15 mouse cellular contexts compared by ENCODE assay signal in genomic region chr9:75049100-75049499, GRCm38 (mm10). TPM values are rescaled to one million over a fixed set of nuclear protein-coding genes. Genes with fewer than 3 reads are reported as not detected.
DNase-seq lines count a peak whose midpoint lies in the region; ATAC-seq and TF ChIP-seq lines count a peak whose summit lies in the region.
"Had no signal": no experiment of that assay in that cellular context is flagged by ENCODE, and none has a peak within 500 bp of the region (broad histone marks: within the 10 kb centered on the region; RNA-seq: fewer than 3 reads in every experiment).

No protein-coding gene starts in this region.

- TF ChIP-seq CTCF in stomach, postnatal 0 days (IDR thresholded peaks at IDR 0.05; ENCODE audit: low read depth): no peak
- no peak for TF ChIP-seq CTCF in lung, embryonic 14.5 days (IDR thresholded peaks at IDR 0.05; ENCODE audit: low read depth)

- WGBS in stomach, embryonic 16.5 days: 47% methylated on average over 3 of the region's 3 CpGs
- WGBS in stomach, postnatal 0 days: 35% methylated on average over 3 of the region's 3 CpGs
- 52% methylated on average over 3 of the region's 3 CpGs for WGBS in lung, embryonic 14.5 days

- DNase-seq in heart, adult 8-10 months (ENCODE audit: low spot score): peak; percentile 25
- no peak for DNase-seq in heart, postnatal 10 days
- DNase-seq in stomach, postnatal 0 days (ENCODE audit: low spot score): no peak
- DNase-seq in lung, embryonic 14.5 days: peak; percentile 15
- DNase-seq in Muller cell, postnatal 12 days (ENCODE audit: inconsistent ontology term): no peak
- DNase-seq: adrenal gland, adult 2 months; right cerebral cortex, postnatal 25 days; thymus, adult 2 months had no signal

- H3K9me3 ChIP-seq in stomach, embryonic 16.5 days (replicated peaks; ENCODE audit: control insufficient read depth, low read length): no peaks in the 10 kb centered on the region
- no peaks in the 10 kb centered on the region for H3K9me3 ChIP-seq in stomach, postnatal 0 days (ENCODE audit: control insufficient read depth, low read length)
- H3K9me3 ChIP-seq in lung, embryonic 14.5 days (ENCODE audit: low read depth, low read length): no peaks in the 10 kb centered on the region
- H3K9me3 ChIP-seq: embryonic facial prominence, embryonic 15.5 days; forebrain, embryonic 13.5 days; limb, embryonic 10.5 days; midbrain, embryonic 12.5 days had no signal

- 0 out of 2 replicates have a peak, but pooled peaks cover 4% of the 10 kb centered on the region for H3K4me1 ChIP-seq in stomach, embryonic 16.5 days (ENCODE audit: control insufficient read depth, insufficient read depth, low read length)
- no peaks in the 10 kb centered on the region for H3K4me1 ChIP-seq in stomach, postnatal 0 days (replicated peaks; ENCODE audit: control insufficient read depth, insufficient read depth)
- no peaks in the 10 kb centered on the region for H3K4me1 ChIP-seq in lung, embryonic 14.5 days (ENCODE audit: insufficient read depth)
- H3K4me1 ChIP-seq: embryonic facial prominence, embryonic 15.5 days; limb, embryonic 10.5 days; midbrain, embryonic 12.5 days had no signal

- no peak for TF ChIP-seq EP300 in stomach, postnatal 0 days (optimal IDR thresholded peaks at IDR 0.05)

- no peak for ATAC-seq in stomach, embryonic 16.5 days (ENCODE audit: insufficient read depth, low FRiP score)
- no peak for ATAC-seq in stomach, postnatal 0 days (ENCODE audit: low FRiP score, low TSS enrichment)
- ATAC-seq in lung, embryonic 14.5 days (ENCODE audit: insufficient read depth): no peak
- ATAC-seq in erythroid progenitor cell, adult 5-6 weeks (replicated peaks; ENCODE audit: low FRiP score, poor library complexity, severe bottlenecking): no peak
- ATAC-seq: forebrain, embryonic 13.5 days had no signal

- no peaks in the 10 kb centered on the region for H3K36me3 ChIP-seq in stomach, embryonic 16.5 days (ENCODE audit: control insufficient read depth, insufficient read depth, low read length)
- no peaks in the 10 kb centered on the region for H3K36me3 ChIP-seq in stomach, postnatal 0 days (ENCODE audit: control insufficient read depth, insufficient read depth, low read length)
- peaks cover 15% of the 10 kb centered on the region; the same call in 1 of the 2 replicates for H3K36me3 ChIP-seq in lung, embryonic 14.5 days (ENCODE audit: insufficient read depth)

- intact Hi-C loops in heart, postnatal 10 days (cut with DNase I): loop anchor here (5.0 kb wide), 1 partner anchor 98 kb away; no protein-coding TSS in a partner anchor

- no peak overlapping the region for H3K4me2 ChIP-seq in stomach, embryonic 16.5 days (ENCODE audit: low read depth, low read length)
- H3K4me2 ChIP-seq in stomach, postnatal 0 days (replicated peaks; ENCODE audit: low read depth): no peak overlapping the region
- no peak overlapping the region for H3K4me2 ChIP-seq in lung, embryonic 14.5 days
- H3K4me2 ChIP-seq: embryonic facial prominence, embryonic 15.5 days; forebrain, embryonic 13.5 days; midbrain, embryonic 12.5 days had no signal

- H3K27me3 ChIP-seq in stomach, embryonic 16.5 days (ENCODE audit: control insufficient read depth, insufficient read depth, low read length): no peaks in the 10 kb centered on the region
- H3K27me3 ChIP-seq in stomach, postnatal 0 days (ENCODE audit: control insufficient read depth, insufficient read depth, low read length): no peaks in the 10 kb centered on the region
- no peaks in the 10 kb centered on the region for H3K27me3 ChIP-seq in lung, embryonic 14.5 days (ENCODE audit: insufficient read depth, low read length)
- H3K27me3 ChIP-seq: embryonic facial prominence, embryonic 15.5 days; forebrain, embryonic 13.5 days; midbrain, embryonic 12.5 days had no signal

- H3K27ac ChIP-seq in stomach, embryonic 16.5 days (ENCODE audit: low read length): peak overlapping the region; percentile 37; the same call in 1 of the 2 replicates
- H3K27ac ChIP-seq in stomach, postnatal 0 days (replicated peaks): no peak overlapping the region
- no peak overlapping the region for H3K27ac ChIP-seq in lung, embryonic 14.5 days (ENCODE audit: low read depth)
- H3K27ac ChIP-seq: embryonic facial prominence, embryonic 15.5 days; forebrain, embryonic 13.5 days; limb, embryonic 10.5 days; liver, embryonic 14.5 days; midbrain, embryonic 12.5 days had no signal

- H3K9ac ChIP-seq in stomach, embryonic 16.5 days (ENCODE audit: low read length): no peak overlapping the region
- H3K9ac ChIP-seq in stomach, postnatal 0 days (ENCODE audit: low read length): no peak overlapping the region
- H3K9ac ChIP-seq in lung, embryonic 14.5 days: no peak overlapping the region
- H3K9ac ChIP-seq: embryonic facial prominence, embryonic 15.5 days; forebrain, embryonic 13.5 days; liver, embryonic 14.5 days; midbrain, embryonic 12.5 days had no signal

- no peak overlapping the region for H3K4me3 ChIP-seq in stomach, embryonic 16.5 days (replicated peaks; ENCODE audit: low read length)
- no peak overlapping the region for H3K4me3 ChIP-seq in stomach, postnatal 0 days (ENCODE audit: low read depth, low read length)
- H3K4me3 ChIP-seq in lung, embryonic 14.5 days (ENCODE audit: low read depth, low read length): no peak overlapping the region
- H3K4me3 ChIP-seq: embryonic facial prominence, embryonic 15.5 days; forebrain, embryonic 13.5 days; limb, embryonic 10.5 days; midbrain, embryonic 12.5 days had no signal

RNA-seq across cellular contexts. Expression of gene Arpp19, which starts 11.7 kb away (rescaled TPM):
- total RNA-seq in heart, adult 8-10 months (2022): 100 to 1,000 TPM; 151 to 245 (median 188) TPM
- total RNA-seq in heart, postnatal 10 days (2021): 100 to 1,000 TPM; 157 to 163 TPM
- polyA plus RNA-seq in stomach, embryonic 16.5 days (2015; fragmentation: Nextera tagmentation; extraction: Ambion mirVana): 256 and 295 TPM in 2 replicates
- polyA plus RNA-seq in stomach, postnatal 0 days (2015; fragmentation: Nextera tagmentation; extraction: Ambion mirVana): 301 and 327 TPM in 2 replicates
- 289 and 306 TPM in 2 replicates for polyA plus RNA-seq in lung, embryonic 14.5 days (2014; fragmentation: Nextera tagmentation; extraction: Ambion mirVana)
- total RNA-seq in erythroid progenitor cell, adult 5-6 weeks (2015; ENCODE audit: low replicate concordance): 38.6 and 75.5 TPM in 2 replicates
- 31.5 and 39.5 TPM in 2 replicates for total RNA-seq in erythroid progenitor cell, adult 5-6 weeks (2017; ENCODE audit: low replicate concordance)

RNA-seq across cellular contexts. Expression of gene Myo5a, which starts 21.7 kb away (rescaled TPM):
- 10 to 100 TPM in 1 of 4 experiments, 1 to 10 TPM in 3; 7.0 to 13.0 (median 8.6) TPM for total RNA-seq in heart, adult 8-10 months (2022)
- 10 to 100 TPM; 18.1 to 18.4 TPM for total RNA-seq in heart, postnatal 10 days (2021)
- polyA plus RNA-seq in stomach, embryonic 16.5 days (2015; fragmentation: Nextera tagmentation; extraction: Ambion mirVana): 9.4 and 10.5 TPM in 2 replicates
- polyA plus RNA-seq in stomach, postnatal 0 days (2015; fragmentation: Nextera tagmentation; extraction: Ambion mirVana): 4.3 and 4.9 TPM in 2 replicates
- 19.0 and 20.6 TPM in 2 replicates for polyA plus RNA-seq in lung, embryonic 14.5 days (2014; fragmentation: Nextera tagmentation; extraction: Ambion mirVana)
- 9.4 and 15.5 TPM in 2 replicates for total RNA-seq in erythroid progenitor cell, adult 5-6 weeks (2015; ENCODE audit: low replicate concordance)
- total RNA-seq in erythroid progenitor cell, adult 5-6 weeks (2017; ENCODE audit: low replicate concordance): 12.2 and 19.0 TPM in 2 replicates

Comparison
In these comparisons a context has a peak if more than half of its experiments do, and no peak if none do; other contexts are left out.
1. DNase-seq: peak in heart, adult 8-10 months (single experiment) and lung, embryonic 14.5 days (single experiment); none in heart, postnatal 10 days (0 of 2), stomach, postnatal 0 days (single experiment) and Muller cell, postnatal 12 days (single experiment).